ENCODE assay signal across 28 mouse cellular contexts in the genomic region with DNA sequence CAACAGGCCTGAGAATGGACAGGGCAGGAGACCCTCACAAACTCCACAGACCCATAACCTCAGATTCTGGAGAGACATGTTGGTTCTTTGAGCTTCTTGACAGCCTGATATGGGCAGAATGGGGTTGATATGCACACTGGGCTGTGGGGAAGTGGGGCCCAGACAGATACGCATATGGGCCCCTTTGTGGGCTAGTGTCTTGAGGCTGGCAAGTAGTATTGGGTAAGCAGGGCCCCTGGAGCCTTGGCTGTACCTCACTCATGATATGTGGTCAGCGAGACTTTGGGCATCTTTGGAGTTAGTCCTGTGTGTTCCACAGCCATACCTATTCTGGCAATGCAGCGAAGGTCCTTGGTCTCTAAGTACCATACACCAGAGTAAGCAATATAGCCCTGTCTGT.
DNase-seq lines count a peak whose midpoint lies in the region; ATAC-seq lines count a peak whose summit lies in the region.
"Had no signal": no experiment of that assay in that cellular context is flagged by ENCODE, and none has a peak within 500 bp of the region (broad histone marks: within the 10 kb centered on the region; RNA-seq: fewer than 3 reads in every experiment).

No protein-coding gene starts in this region.

- H3K36me3 ChIP-seq in heart, embryonic 10.5 days = no peaks in the 10 kb centered on the region
- no peaks in the 10 kb centered on the region for H3K36me3 ChIP-seq in forebrain, embryonic 15.5 days
- H3K36me3 ChIP-seq: embryonic facial prominence, embryonic 10.5 days; embryonic facial prominence, embryonic 13.5 days; forebrain, embryonic 12.5 days; G1E; heart, embryonic 13.5 days; hindbrain, embryonic 12.5 days; hindbrain, embryonic 15.5 days had no signal

- DNase-seq in heart, embryonic 10.5 days (ENCODE audit: low spot score) = no peak
- DNase-seq in heart, postnatal 4 days = no peak
- no peak for DNase-seq in testis, postnatal 10 days (ENCODE audit: low spot score)
- no peak for DNase-seq in lung, postnatal 10 days
- DNase-seq: adrenal gland, postnatal 10 days; adrenal gland, postnatal 36 days; B cell, adult 2 months; cerebellum, adult 11 months; cerebellum, adult 2 months; cerebellum, adult 9-11 months; cerebellum, postnatal 25 days; embryo, embryonic 11 days; gastrocnemius, postnatal 10 days; gastrocnemius, postnatal 36 days; heart, postnatal 14 days had no signal

- ATAC-seq in common myeloid progenitor, adult 5-6 weeks (replicated peaks; ENCODE audit: low read depth, poor library complexity, severe bottlenecking) = peak; percentile 45; the same call in 1 of the 2 replicates
- ATAC-seq in megakaryocyte, adult 5-6 weeks (ENCODE audit: poor library complexity, severe bottlenecking) = peak; percentile 33; the same call in 1 of the 2 replicates
- no peak for ATAC-seq in forebrain, embryonic 15.5 days (replicated peaks)
- ATAC-seq: forebrain, embryonic 16.5 days; Patski had no signal

- H3K27ac ChIP-seq in heart, embryonic 10.5 days = peak overlapping the region; percentile 74; the same call in 1 of the 2 replicates
- no peak overlapping the region for H3K27ac ChIP-seq in forebrain, embryonic 15.5 days (replicated peaks)
- H3K27ac ChIP-seq: embryonic facial prominence, embryonic 10.5 days; embryonic facial prominence, embryonic 13.5 days; forebrain, embryonic 12.5 days; heart, embryonic 13.5 days; hindbrain, embryonic 12.5 days; hindbrain, embryonic 15.5 days had no signal

- no peaks in the 10 kb centered on the region for H3K9me3 ChIP-seq in heart, embryonic 10.5 days
- no peaks in the 10 kb centered on the region for H3K9me3 ChIP-seq in forebrain, embryonic 15.5 days
- H3K9me3 ChIP-seq: G1E; hindbrain, embryonic 15.5 days had no signal

- H3K4me3 ChIP-seq in heart, embryonic 10.5 days = no peak overlapping the region
- H3K4me3 ChIP-seq in forebrain, embryonic 15.5 days = no peak overlapping the region
- H3K4me3 ChIP-seq: embryonic facial prominence, embryonic 10.5 days; embryonic facial prominence, embryonic 13.5 days; erythroblast, embryonic 14.5 days; forebrain, embryonic 12.5 days; heart, embryonic 13.5 days; hindbrain, embryonic 12.5 days; hindbrain, embryonic 15.5 days had no signal

- peaks cover 18% of the 10 kb centered on the region for H3K4me1 ChIP-seq in heart, embryonic 10.5 days
- peaks cover 3% of the 10 kb centered on the region; the same call in 1 of the 2 replicates for H3K4me1 ChIP-seq in forebrain, embryonic 15.5 days
- H3K4me1 ChIP-seq: forebrain, embryonic 12.5 days; hindbrain, embryonic 12.5 days; hindbrain, embryonic 15.5 days had no signal

- no peaks in the 10 kb centered on the region for H3K27me3 ChIP-seq in heart, embryonic 10.5 days (ENCODE audit: insufficient read depth, poor library complexity, severe bottlenecking)
- no peaks in the 10 kb centered on the region for H3K27me3 ChIP-seq in forebrain, embryonic 15.5 days
- H3K27me3 ChIP-seq: embryonic facial prominence, embryonic 13.5 days; forebrain, embryonic 12.5 days; heart, embryonic 13.5 days; hindbrain, embryonic 12.5 days; hindbrain, embryonic 15.5 days; Patski had no signal

- no peak overlapping the region for H3K9ac ChIP-seq in forebrain, embryonic 15.5 days (replicated peaks)
- H3K9ac ChIP-seq: embryonic facial prominence, embryonic 13.5 days; forebrain, embryonic 12.5 days; heart, embryonic 13.5 days; hindbrain, embryonic 12.5 days; hindbrain, embryonic 15.5 days had no signal

- WGBS in heart, embryonic 10.5 days = 91% methylated on average over 3 of the region's 3 CpGs
- 90% methylated on average over 3 of the region's 3 CpGs for WGBS in forebrain, embryonic 15.5 days

- H3K4me2 ChIP-seq in forebrain, embryonic 15.5 days (replicated peaks) = no peak overlapping the region
- H3K4me2 ChIP-seq: embryonic facial prominence, embryonic 13.5 days; forebrain, embryonic 12.5 days; heart, embryonic 13.5 days; hindbrain, embryonic 12.5 days; hindbrain, embryonic 15.5 days had no signal
